Mouse (Mus musculus) cerebellum, adult 2 months (tissue): ENCODE results near the gene Ppfibp1. TPM values are rescaled to one million over a fixed set of nuclear protein-coding genes. Genes with fewer than 3 reads are reported as not detected.

ENCODE experiments used
- DNase-seq, 2 experiments: peaks; one replicate each; pipeline ENCODE4 v3.0.0; 2021
- H3K27ac ChIP-seq: fragments of 200-500 bp; 2 replicates; pipeline ENCODE4 v1.5.1; 2012; ENCODE audit warnings: low read length, control low read depth, inconsistent platforms; ENCODE audit not compliant: insufficient read depth
- H3K27me3 ChIP-seq: fragments of 200-500 bp; 2 replicates; pipeline ENCODE4 v1.6.1; 2012; ENCODE audit warnings: inconsistent platforms, mild to moderate bottlenecking, low read length, moderate library complexity; ENCODE audit not compliant: control insufficient read depth, insufficient read depth
- H3K4me1 ChIP-seq: fragments of 200-500 bp; 2 replicates; pipeline ENCODE4 v1.6.1; 2011; ENCODE audit warnings: low read length; ENCODE audit not compliant: control insufficient read depth, insufficient read depth
- H3K4me3 ChIP-seq: fragments of 200-500 bp; replicated peaks from 2 replicates; pipeline ENCODE3; 2011; ENCODE audit warnings: mild to moderate bottlenecking, low read depth, low read length, control low read depth; ENCODE audit not compliant: insufficient read depth
- CTCF ChIP-seq: fragments of 200-500 bp; IDR thresholded peaks from 2 replicates; pipeline ENCODE4 v1.5.1; 2011; ENCODE audit warnings: low read depth, mild to moderate bottlenecking, control low read depth, low read length, moderate library complexity, borderline replicate concordance; ENCODE audit not compliant: insufficient read depth
- POLR2A ChIP-seq: fragments of 200-500 bp; IDR thresholded peaks from 2 replicates; pipeline ENCODE4 v1.6.1; 2011; ENCODE audit warnings: low read length, control low read depth, borderline replicate concordance; ENCODE audit not compliant: insufficient read depth
- WGBS: fragments of 180-500 bp; shearing (Covaris S2); methylation state at CpG from one replicate; pipeline ENCODE4 v1.1.7; 2018; 5-methylcytosine and 5-hydroxymethylcytosine counted together
- polyA plus RNA-seq: library from polyadenylated mRNA; depleted of rRNA; stranded (reverse); fragments of >200 nt; gene quantifications from 2 replicates; pipeline ENCODE4 v1.2.3, GENCODE M21; 2012; rRNA removed

Ppfibp1 gene
- polyA plus RNA-seq, 1 experiment: 9.4 TPM

GRCm38 (mm10) chr6:147064226-147064943, 176.1 kb downstream of the Ppfibp1 start:
- H3K27me3 ChIP-seq: no peaks in the 10 kb centered on the region
- TF ChIP-seq CTCF (no peak), POLR2A (no peak)
- DNase-seq: no peak
- no peaks in the 10 kb centered on the region for H3K4me1 ChIP-seq
- H3K27ac ChIP-seq: no peak overlapping the region
- WGBS: 88% methylated on average over 10 of the region's 10 CpGs
- H3K4me3 ChIP-seq: no peak overlapping the region

- Histone ChIP-seq H3K27ac (no peak overlapping the region), H3K4me1 (no peaks in the 10 kb centered on the region), H3K27me3 (no peaks in the 10 kb centered on the region), H3K4me3 (no peak overlapping the region)
- DNase-seq: no peak
- 57% methylated on average over 6 of the region's 6 CpGs for WGBS
- no peak for TF ChIP-seq POLR2A
- no peak for TF ChIP-seq CTCF
These were observed 176.6 kb downstream of the Ppfibp1 start for GRCm38 (mm10) chr6:147064944-147065261.

- WGBS: 19% methylated on average over 5 of the region's 5 CpGs
- DNase-seq: no peak
- H3K27me3 ChIP-seq: no peaks in the 10 kb centered on the region
- no peak overlapping the region for H3K4me3 ChIP-seq
- no peaks in the 10 kb centered on the region; the same call in 1 of the 2 replicates for H3K4me1 ChIP-seq
- TF ChIP-seq CTCF: no peak
- TF ChIP-seq POLR2A: no peak
- no peak overlapping the region for H3K27ac ChIP-seq
These were observed 187.6 kb downstream of the Ppfibp1 start for GRCm38 (mm10) chr6:147075808-147076387.

DNA sequence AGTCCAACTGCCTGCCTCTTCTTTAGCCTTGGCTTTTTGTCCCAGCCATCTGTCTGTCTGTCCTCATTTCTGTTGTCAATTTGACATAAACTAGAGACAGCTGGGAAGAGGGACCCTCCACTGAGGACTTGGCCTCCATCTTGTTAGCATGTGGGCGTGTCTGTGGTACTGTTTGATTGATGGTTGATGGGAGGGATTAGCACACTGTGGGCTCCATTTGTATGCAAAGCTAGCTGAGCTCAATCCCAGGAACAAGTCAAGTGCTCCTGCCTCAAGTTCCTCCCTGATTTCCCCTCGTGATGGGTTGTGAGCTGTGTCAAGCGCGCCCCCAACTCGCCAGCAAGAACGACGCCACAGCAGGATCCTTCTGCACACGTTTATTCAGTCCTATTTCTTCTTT, 188.6 kb downstream of the Ppfibp1 start:
- TF ChIP-seq CTCF: no peak
- no peak for TF ChIP-seq POLR2A
- H3K27me3 ChIP-seq: no peaks in the 10 kb centered on the region
- DNase-seq: no peak
- H3K4me3 ChIP-seq: no peak overlapping the region
- 87% methylated on average over 8 of the region's 8 CpGs for WGBS
- no peak overlapping the region for H3K27ac ChIP-seq
- H3K4me1 ChIP-seq: no peaks in the 10 kb centered on the region; the same call in 1 of the 2 replicates

DNA sequence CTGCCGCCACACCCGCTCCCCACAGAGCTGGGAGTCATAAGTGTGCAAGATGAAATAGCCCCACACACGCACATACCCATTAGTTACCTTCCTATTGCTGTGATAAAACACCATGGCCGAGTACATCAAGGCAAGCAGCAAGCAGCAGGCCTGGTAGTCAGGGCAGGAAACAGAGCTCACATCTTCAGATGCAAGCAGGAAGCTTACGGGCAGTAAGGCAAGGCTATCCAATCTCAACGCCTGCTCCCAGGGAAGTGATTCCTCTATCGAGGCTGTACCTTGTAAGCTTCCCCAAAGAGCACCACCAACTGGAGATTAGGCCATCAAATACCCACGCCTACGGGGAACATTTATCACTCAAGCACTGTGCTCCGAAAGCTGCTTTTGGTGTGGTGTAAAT, 191.6 kb downstream of the Ppfibp1 start:
- no peaks in the 10 kb centered on the region; the same call in 1 of the 2 replicates for H3K4me1 ChIP-seq
- no peak for TF ChIP-seq CTCF
- WGBS: 93% methylated on average over 10 of the region's 10 CpGs
- DNase-seq: no peak
- H3K27me3 ChIP-seq: no peaks in the 10 kb centered on the region
- H3K27ac ChIP-seq: no peak overlapping the region
- no peak overlapping the region for H3K4me3 ChIP-seq

Other genes starting within 250 kb of the Ppfibp1 start
- gene Med21, start 245.9 kb upstream of the Ppfibp1 start, polyA plus RNA-seq: 90.1 and 93.1 TPM in 2 replicates
- gene Tm7sf3, start 245.7 kb upstream of the Ppfibp1 start, polyA plus RNA-seq: 22.3 and 25.2 TPM in 2 replicates
- gene Stk38l, start 163.5 kb upstream of the Ppfibp1 start, polyA plus RNA-seq: 14.4 and 16.4 TPM in 2 replicates
- 12.2 and 15.0 TPM in 2 replicates for gene Arntl2, start 92.4 kb upstream of the Ppfibp1 start, polyA plus RNA-seq
- not detected in 2 replicates for gene Smco2, start 38.4 kb upstream of the Ppfibp1 start, polyA plus RNA-seq
- gene 1700034J05Rik, start 65.9 kb downstream of the Ppfibp1 start, polyA plus RNA-seq: not detected in 2 replicates
- 0.40 and 0.69 TPM in 2 replicates for gene Rep15, start 144.1 kb downstream of the Ppfibp1 start, polyA plus RNA-seq
- 41.7 and 41.9 TPM in 2 replicates for gene Mrps35, start 154.3 kb downstream of the Ppfibp1 start, polyA plus RNA-seq
- gene Mansc4, start 198.5 kb downstream of the Ppfibp1 start, polyA plus RNA-seq: 0.19 and 0.21 TPM in 2 replicates
- gene Klhl42, start 202.9 kb downstream of the Ppfibp1 start, polyA plus RNA-seq: 16.5 and 17.2 TPM in 2 replicates